Mouse (Mus musculus): ENCODE results near the gene Srp9. TPM values are rescaled to one million over a fixed set of nuclear protein-coding genes. Genes with fewer than 3 reads are reported as not detected.

The Srp9 gene
- polyA plus RNA-seq (2015; fragmentation: Nextera tagmentation; extraction: Ambion mirVana): 132 and 140 TPM in 2 replicates

DNA sequence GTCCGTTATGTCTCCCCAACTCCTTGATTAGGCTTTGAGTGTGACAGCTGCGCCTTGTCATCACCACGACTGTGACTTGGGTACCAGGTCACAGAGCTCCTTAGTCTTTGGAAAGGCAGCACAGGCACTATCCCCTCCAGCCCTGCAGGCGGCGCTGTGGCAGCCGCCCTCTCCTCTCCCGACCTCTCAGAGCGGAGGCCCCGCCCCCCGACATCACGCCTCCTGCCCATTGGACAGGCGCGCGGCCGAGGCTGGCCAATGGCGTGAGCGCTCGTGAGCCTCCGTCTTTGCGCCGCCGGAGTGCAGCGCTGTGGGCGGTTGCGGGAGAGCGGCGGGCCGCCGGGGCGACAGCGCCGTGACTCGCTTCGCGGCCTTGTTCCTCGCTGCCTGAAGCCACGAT, at the start of gene Srp9:
Gene Srp9, plus strand, starts transcription at position 232 of the 400 bp plus-strand sequence.
- ATAC-seq (ENCODE audit: low FRiP score): peak; percentile 99
- peak within 1 kb of the TSS; percentile 69 for H3K4me3 ChIP-seq (replicated peaks)
- H3K4me1 ChIP-seq: peaks cover 30% of the 10 kb centered on the region
- under 1% methylated on average over 37 of the region's 37 CpGs for WGBS
- no peaks in the 10 kb centered on the region for H3K9me3 ChIP-seq (replicated peaks)
- peak within 1 kb of the TSS; percentile 63 for H3K4me2 ChIP-seq
- peak within 1 kb of the TSS; percentile 83 for H3K27ac ChIP-seq (replicated peaks)
- peak within 1 kb of the TSS; percentile 79 for H3K9ac ChIP-seq (replicated peaks)
- peaks cover 11% of the 10 kb centered on the region for H3K36me3 ChIP-seq
- H3K27me3 ChIP-seq (replicated peaks): no peaks in the 10 kb centered on the region

DNA sequence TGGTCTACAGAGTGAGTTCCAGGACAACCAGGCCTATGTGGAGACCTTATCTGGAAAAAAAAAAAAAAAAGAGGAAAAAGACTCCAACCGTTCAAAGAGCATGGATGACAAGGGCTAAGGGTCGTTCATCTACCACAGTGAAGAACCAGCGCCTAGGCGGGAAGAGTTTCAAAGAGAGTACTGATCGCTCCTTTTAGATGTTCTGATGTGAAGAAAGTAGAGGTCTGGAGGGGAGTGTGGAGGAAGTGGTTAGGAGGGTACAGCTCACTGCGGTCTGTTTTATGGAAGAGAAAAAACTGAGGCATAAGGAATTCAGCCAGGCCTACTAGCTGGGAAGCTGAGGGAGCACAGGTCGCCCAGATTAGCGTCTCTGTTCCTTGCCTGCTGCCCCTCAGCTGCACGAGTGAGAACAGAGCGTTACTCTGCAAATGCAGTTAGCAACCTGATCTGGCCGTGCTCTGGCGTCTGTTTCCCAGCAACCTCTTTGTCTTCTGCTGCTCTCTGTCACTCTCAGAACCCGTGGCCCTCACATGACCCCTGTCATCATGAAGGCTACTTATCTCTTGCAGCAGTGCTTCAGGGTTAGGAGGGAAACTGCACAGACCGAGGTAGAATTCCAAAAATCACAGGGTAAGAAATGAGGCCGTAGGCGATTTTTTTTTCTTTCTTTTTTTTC, 42.7 kb upstream of the Srp9 start:
- Histone ChIP-seq H3K4me2 (0 out of 2 replicates have a peak overlapping the region, but pooled peaks have one; percentile 2), H3K36me3 (no peaks in the 10 kb centered on the region), H3K9ac (replicated peaks) (no peak overlapping the region), H3K4me3 (replicated peaks) (no peak overlapping the region), H3K9me3 (replicated peaks) (no peaks in the 10 kb centered on the region), H3K27ac (replicated peaks) (peak overlapping the region; percentile 56; the same call in 1 of the 2 replicates), H3K27me3 (replicated peaks) (no peaks in the 10 kb centered on the region), H3K4me1 (peaks cover 11% of the 10 kb centered on the region)
- WGBS: 20% methylated on average over 16 of the region's 16 CpGs
- ATAC-seq (ENCODE audit: low FRiP score): no peak

DNA sequence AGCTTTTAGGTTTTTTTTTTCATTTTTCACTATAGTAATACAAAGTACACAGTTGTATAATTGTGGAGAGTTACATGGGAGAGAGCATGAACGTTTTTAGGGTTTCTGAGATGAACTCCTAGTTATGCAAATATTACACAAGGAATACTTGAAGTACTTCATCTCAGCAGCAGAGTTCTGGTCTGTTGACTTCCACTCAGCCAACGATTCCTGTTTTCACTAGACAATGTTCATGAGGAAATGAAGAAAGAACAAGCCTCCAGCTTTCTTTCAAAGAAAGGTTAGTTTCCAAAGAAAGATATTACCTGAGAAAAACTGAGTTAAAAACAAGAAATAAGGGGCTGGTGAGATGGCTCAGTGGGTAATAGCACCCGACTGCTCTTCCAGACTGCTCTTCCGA, 41.1 kb upstream of the Srp9 start:
- no peak overlapping the region for H3K4me2 ChIP-seq
- WGBS: 83% methylated on average over 4 of the region's 4 CpGs
- no peaks in the 10 kb centered on the region for H3K27me3 ChIP-seq (replicated peaks)
- no peak overlapping the region for H3K27ac ChIP-seq (replicated peaks)
- peaks cover 17% of the 10 kb centered on the region for H3K4me1 ChIP-seq
- H3K9me3 ChIP-seq (replicated peaks): no peaks in the 10 kb centered on the region
- ATAC-seq (ENCODE audit: low FRiP score): no peak
- no peak overlapping the region for H3K9ac ChIP-seq (replicated peaks)
- no peak overlapping the region for H3K4me3 ChIP-seq (replicated peaks)
- H3K36me3 ChIP-seq: no peaks in the 10 kb centered on the region

DNA sequence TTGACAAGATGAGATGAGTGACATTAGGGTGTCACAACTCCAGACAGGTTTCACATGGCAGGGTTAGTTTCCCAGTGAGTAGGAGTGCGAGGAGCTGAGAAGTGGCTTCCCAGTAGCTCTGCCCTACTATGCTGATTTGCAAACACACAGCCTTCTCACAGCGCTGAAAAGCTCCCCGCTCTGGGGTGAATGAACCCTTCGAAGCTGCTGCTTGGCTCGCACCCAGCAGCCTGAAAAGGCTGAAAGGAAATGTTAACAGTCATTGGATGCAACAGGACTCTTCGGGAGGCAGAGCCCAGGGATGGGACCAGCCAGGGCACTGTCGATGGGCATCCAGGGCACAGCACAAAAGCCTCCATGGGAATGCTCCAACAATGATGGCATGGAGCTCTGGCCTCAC, 37.8 kb upstream of the Srp9 start:
- Histone ChIP-seq H3K36me3 (no peaks in the 10 kb centered on the region), H3K4me2 (no peak overlapping the region), H3K27me3 (replicated peaks) (0 out of 2 replicates have a peak, but pooled peaks cover 3% of the 10 kb centered on the region), H3K27ac (replicated peaks) (peak overlapping the region; percentile 61), H3K4me3 (replicated peaks) (no peak overlapping the region), H3K9ac (replicated peaks) (no peak overlapping the region), H3K9me3 (replicated peaks) (no peaks in the 10 kb centered on the region), H3K4me1 (peaks cover 44% of the 10 kb centered on the region)
- WGBS: 32% methylated on average over 7 of the region's 7 CpGs
- 0 out of 2 replicates have a peak, but pooled peaks have one; percentile 40 for ATAC-seq (ENCODE audit: low FRiP score)

DNA sequence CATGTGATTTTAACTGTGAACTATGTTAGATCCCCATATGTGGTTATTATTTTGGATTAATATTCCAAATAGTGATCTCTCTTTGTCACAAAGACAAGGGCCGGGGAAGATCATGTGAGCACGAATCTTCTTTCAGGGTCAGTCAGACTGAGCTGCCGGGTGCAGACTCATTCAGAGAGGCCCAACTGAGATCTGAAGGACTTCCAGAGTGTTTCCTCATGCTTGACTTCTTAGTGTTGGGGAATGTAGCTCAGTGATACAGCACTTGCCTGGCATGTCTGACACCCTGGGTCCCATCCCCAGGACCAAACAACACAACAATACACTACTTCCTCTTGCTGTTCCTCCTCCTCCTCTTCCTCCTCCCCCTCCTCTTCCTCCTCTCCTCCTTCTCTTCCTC, 37.2 kb upstream of the Srp9 start:
- H3K4me1 ChIP-seq: peaks cover 40% of the 10 kb centered on the region
- H3K27ac ChIP-seq (replicated peaks): 0 out of 2 replicates have a peak overlapping the region, but pooled peaks have one; percentile 28
- 87% methylated on average over 3 of the region's 3 CpGs for WGBS

DNA sequence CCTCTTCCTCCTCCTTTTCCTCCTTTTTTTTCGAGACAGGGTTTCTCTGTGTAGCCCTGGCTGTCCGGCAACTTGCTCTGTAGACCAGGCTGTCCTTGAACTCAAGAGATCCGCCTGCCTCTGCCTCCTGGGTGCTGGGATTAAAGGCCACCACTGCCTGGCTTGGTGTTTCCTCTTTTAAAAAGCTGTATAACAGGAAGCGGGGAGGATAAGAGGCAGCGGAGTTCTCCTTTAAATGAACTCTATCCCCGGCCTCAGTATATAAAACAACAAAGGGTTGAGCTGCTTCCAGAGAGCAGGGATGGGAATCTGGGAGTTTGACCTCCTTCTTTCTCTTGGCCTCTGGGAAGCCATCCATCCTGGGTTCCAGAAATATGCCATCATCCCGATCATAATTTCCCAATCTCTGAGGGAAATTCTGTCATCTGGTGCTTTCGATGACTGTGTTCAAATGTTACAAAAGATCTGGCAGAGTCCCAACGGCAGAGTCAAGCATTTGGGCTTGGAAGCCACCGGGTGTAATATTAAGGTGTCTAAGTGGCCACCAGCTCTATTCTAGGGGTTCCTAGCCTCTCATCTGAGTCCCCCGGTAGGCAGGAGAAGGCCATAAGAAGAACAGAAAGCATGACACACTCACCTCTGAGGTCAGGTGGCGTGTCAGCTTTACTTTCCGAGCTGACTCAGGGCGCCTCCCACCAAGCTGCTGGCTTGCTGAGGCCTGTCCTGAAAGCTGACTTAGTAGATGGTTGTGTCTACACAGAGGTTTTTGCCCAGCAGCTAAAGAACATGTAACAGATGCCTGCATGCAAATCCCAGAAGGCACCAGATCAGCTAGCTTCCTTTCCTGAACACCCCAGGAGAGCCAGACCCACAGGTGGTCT, 36.5 kb upstream of the Srp9 start:
- H3K27ac ChIP-seq (replicated peaks): 0 out of 2 replicates have a peak overlapping the region, but pooled peaks have one; percentile 75
- H3K9me3 ChIP-seq (replicated peaks): no peaks in the 10 kb centered on the region
- no peaks in the 10 kb centered on the region for H3K36me3 ChIP-seq
- no peak overlapping the region for H3K9ac ChIP-seq (replicated peaks)
- H3K4me1 ChIP-seq: peaks cover 39% of the 10 kb centered on the region
- WGBS: 86% methylated on average over 14 of the region's 14 CpGs
- H3K27me3 ChIP-seq (replicated peaks): 0 out of 2 replicates have a peak, but pooled peaks cover 3% of the 10 kb centered on the region
- H3K4me3 ChIP-seq (replicated peaks): no peak overlapping the region
- no peak for ATAC-seq (ENCODE audit: low FRiP score)
- no peak overlapping the region for H3K4me2 ChIP-seq

More for the DNA sequence above, 37.2 kb upstream of the Srp9 start:
- Histone ChIP-seq H3K36me3 (no peaks in the 10 kb centered on the region), H3K27me3 (replicated peaks) (0 out of 2 replicates have a peak, but pooled peaks cover 3% of the 10 kb centered on the region), H3K4me3 (replicated peaks) (no peak overlapping the region), H3K4me2 (no peak overlapping the region), H3K9me3 (replicated peaks) (no peaks in the 10 kb centered on the region), H3K9ac (replicated peaks) (no peak overlapping the region)
- no peak for ATAC-seq (ENCODE audit: low FRiP score)

DNA sequence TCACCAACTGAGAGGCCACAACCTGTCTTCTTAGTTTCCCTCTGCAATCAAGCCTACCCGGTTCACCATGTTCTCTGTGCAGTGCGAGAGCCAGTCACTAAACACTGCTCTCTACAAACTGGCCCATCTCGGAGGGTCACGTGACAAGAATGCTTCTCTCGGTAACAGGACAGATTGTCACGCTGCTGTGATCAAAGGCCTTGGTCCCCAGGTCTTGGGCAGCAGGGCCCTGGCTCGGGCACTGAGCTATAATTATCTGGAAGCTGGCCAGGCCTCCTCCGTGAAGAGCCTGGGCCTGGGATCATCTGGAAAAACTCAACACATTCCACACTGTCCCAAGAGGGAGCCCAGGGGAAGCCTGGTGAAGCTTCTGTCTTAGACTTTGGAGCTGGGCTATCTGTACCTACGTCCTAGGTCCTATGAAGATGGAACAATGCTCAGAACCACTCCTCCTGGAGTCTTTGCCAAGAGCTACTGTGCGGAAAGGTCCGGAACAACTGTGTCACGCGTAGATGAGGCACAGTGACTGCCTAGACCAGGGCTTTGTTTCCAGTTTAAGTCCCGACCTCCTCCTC, 35.6 kb upstream of the Srp9 start:
- no peak for ATAC-seq (ENCODE audit: low FRiP score)
- Histone ChIP-seq H3K4me1 (peaks cover 39% of the 10 kb centered on the region), H3K9ac (replicated peaks) (no peak overlapping the region), H3K9me3 (replicated peaks) (no peaks in the 10 kb centered on the region), H3K36me3 (no peaks in the 10 kb centered on the region), H3K27ac (replicated peaks) (peak overlapping the region; percentile 75), H3K4me3 (replicated peaks) (no peak overlapping the region), H3K27me3 (replicated peaks) (0 out of 2 replicates have a peak, but pooled peaks cover 3% of the 10 kb centered on the region), H3K4me2 (no peak overlapping the region)
- WGBS: 44% methylated on average over 14 of the region's 14 CpGs

DNA sequence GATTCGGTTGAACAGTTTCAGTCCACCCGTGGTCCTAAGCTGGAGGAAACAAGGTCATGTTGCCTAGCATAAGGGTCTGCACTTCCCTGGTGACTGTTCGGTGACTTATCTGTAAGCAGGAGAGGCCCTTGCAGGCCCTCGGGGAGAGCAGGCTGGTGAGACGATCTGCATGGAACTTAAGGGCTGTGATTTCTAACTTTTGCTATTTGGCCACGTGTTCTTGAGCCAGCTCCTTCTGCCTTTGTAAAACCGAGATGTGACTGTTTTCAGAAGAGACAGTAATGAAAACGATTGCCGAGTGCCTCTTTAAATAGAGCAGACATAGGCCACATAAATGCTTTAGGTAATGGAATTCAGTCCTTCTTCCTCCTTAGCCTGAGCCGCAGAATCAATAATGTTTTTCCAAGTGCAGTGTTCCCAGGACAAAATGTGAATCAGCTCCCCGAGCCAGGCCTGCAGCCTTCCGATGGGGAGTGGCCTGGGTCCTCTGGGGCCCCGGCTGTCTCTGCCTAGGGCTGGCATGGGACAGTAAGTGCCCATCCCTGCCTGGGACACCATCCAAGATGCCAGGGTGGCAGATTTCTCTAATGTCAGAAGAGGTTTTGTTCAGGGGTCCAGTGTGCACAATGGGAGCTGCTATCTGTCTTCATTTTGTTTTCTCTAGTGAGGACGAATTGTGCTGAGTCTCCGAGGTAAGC, 34.8 kb upstream of the Srp9 start:
- peak overlapping the region; percentile 75 for H3K27ac ChIP-seq (replicated peaks)
- no peak overlapping the region for H3K9ac ChIP-seq (replicated peaks)
- ATAC-seq (ENCODE audit: low FRiP score): peak; percentile 65
- no peak overlapping the region for H3K4me3 ChIP-seq (replicated peaks)
- H3K27me3 ChIP-seq (replicated peaks): 0 out of 2 replicates have a peak, but pooled peaks cover 3% of the 10 kb centered on the region
- H3K36me3 ChIP-seq: no peaks in the 10 kb centered on the region
- H3K4me1 ChIP-seq: peaks cover 42% of the 10 kb centered on the region
- H3K9me3 ChIP-seq (replicated peaks): no peaks in the 10 kb centered on the region
- 34% methylated on average over 15 of the region's 15 CpGs for WGBS
- H3K4me2 ChIP-seq: 0 out of 2 replicates have a peak overlapping the region, but pooled peaks have one; percentile 1

DNA sequence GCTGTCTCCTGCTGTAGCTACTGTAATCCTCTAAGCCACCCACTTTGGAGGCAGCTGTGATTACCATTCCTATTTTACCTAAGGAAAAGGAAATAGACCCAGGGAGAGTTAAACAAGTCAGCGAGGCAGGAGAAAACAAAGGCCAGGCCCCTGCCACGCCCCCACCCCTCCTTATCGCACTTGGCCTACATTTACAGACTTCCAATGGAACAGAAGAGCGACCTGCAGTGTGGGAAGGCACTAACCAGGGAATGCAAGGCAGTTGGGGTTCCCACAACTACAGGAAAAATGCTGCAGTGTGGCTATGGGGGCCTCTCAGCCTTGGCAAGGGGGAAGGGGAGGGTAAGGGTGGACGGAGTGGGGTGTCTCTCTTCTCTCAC, 34.2 kb upstream of the Srp9 start:
- peaks cover 47% of the 10 kb centered on the region for H3K4me1 ChIP-seq
- ATAC-seq (ENCODE audit: low FRiP score): peak; percentile 45; the same call in 1 of the 2 replicates
- peak overlapping the region; percentile 75 for H3K27ac ChIP-seq (replicated peaks)
- WGBS: 16% methylated on average over 5 of the region's 5 CpGs
- 0 out of 2 replicates have a peak, but pooled peaks cover 3% of the 10 kb centered on the region for H3K27me3 ChIP-seq (replicated peaks)
- H3K4me2 ChIP-seq: 0 out of 2 replicates have a peak overlapping the region, but pooled peaks have one; percentile 1
- no peak overlapping the region for H3K9ac ChIP-seq (replicated peaks)
- no peaks in the 10 kb centered on the region for H3K9me3 ChIP-seq (replicated peaks)
- no peaks in the 10 kb centered on the region for H3K36me3 ChIP-seq
- no peak overlapping the region for H3K4me3 ChIP-seq (replicated peaks)

DNA sequence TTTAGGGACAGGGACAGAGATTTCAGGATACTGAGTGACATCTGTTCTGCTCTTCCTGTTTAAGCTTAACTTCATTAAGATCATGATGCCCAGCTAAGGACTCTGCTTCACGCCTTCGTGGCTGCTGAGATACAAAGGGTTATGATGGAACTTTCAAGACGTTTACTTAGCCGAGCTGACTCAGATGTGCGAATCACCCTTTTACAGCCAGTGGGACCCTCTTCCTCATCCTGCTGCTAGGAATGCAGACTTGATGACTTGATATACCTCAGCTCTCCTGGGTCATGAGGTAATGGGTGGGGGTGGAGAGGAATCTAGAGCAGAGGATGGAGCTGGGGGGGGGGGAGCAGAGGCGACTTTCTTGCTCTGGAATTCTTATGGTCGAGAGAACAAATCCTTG, 33.3 kb upstream of the Srp9 start:
- no peak overlapping the region for H3K4me3 ChIP-seq (replicated peaks)
- H3K9ac ChIP-seq (replicated peaks): no peak overlapping the region
- ATAC-seq (ENCODE audit: low FRiP score): no peak
- no peaks in the 10 kb centered on the region for H3K36me3 ChIP-seq
- no peaks in the 10 kb centered on the region for H3K9me3 ChIP-seq (replicated peaks)
- 36% methylated on average over 7 of the region's 7 CpGs for WGBS
- 0 out of 2 replicates have a peak overlapping the region, but pooled peaks have one; percentile 75 for H3K27ac ChIP-seq (replicated peaks)
- H3K27me3 ChIP-seq (replicated peaks): 0 out of 2 replicates have a peak, but pooled peaks cover 3% of the 10 kb centered on the region
- H3K4me1 ChIP-seq: peaks cover 51% of the 10 kb centered on the region
- H3K4me2 ChIP-seq: no peak overlapping the region

Measured in neural tube, embryonic 15.5 days (tissue).